ENCODE assay signal across 8 mouse cellular contexts in genomic region chr3:62603231-62604046, GRCm38 (mm10). TPM values are rescaled to one million over a fixed set of nuclear protein-coding genes. Genes with fewer than 3 reads are reported as not detected.
DNase-seq lines count a peak whose midpoint lies in the region; ATAC-seq and TF ChIP-seq lines count a peak whose summit lies in the region.

No protein-coding gene starts in this region.

- H3K36me3 ChIP-seq in E14TG2a.4 (ENCODE audit: insufficient read depth, low read length) = no peaks in the 10 kb centered on the region
- no peaks in the 10 kb centered on the region for H3K36me3 ChIP-seq in forebrain, embryonic 11.5 days (ENCODE audit: control insufficient read depth, insufficient read depth, low read length)
- no peaks in the 10 kb centered on the region for H3K36me3 ChIP-seq in neural tube, embryonic 13.5 days

- no peak overlapping the region for H3K27ac ChIP-seq in forebrain, embryonic 11.5 days (ENCODE audit: low read depth, low read length)
- H3K27ac ChIP-seq in neural tube, embryonic 13.5 days (replicated peaks) = no peak overlapping the region

- 2% methylated on average over 40 of the region's 40 CpGs for WGBS in forebrain, embryonic 11.5 days
- WGBS in neural tube, embryonic 13.5 days = under 1% methylated on average over 40 of the region's 40 CpGs

- H3K9ac ChIP-seq in forebrain, embryonic 11.5 days (ENCODE audit: low read length) = peak overlapping the region; percentile 37
- peak overlapping the region; percentile 72 for H3K9ac ChIP-seq in neural tube, embryonic 13.5 days

- peak overlapping the region; percentile 74 for H3K4me3 ChIP-seq in E14TG2a.4 (replicated peaks; ENCODE audit: low read length)
- H3K4me3 ChIP-seq in forebrain, embryonic 11.5 days (ENCODE audit: low read depth, low read length) = peak overlapping the region; percentile 43
- peak overlapping the region; percentile 54 for H3K4me3 ChIP-seq in neural tube, embryonic 13.5 days

- intact Hi-C loops in gastrocnemius, postnatal 14 days (cut with DNase I; ENCODE audit: low total_unique reads) = no loop called here
- intact Hi-C loops in left cerebral cortex, postnatal 4 days (cut with DNase I) = loop anchor here (2.0 kb wide), 1 partner anchor 65 kb away; no protein-coding TSS in a partner anchor

- peak; percentile 87 for ATAC-seq in forebrain, embryonic 11.5 days (replicated peaks; ENCODE audit: low FRiP score)
- peak; percentile 87 for ATAC-seq in neural tube, embryonic 13.5 days (ENCODE audit: low read depth)

- peak; percentile 4 for DNase-seq in gastrocnemius, postnatal 14 days
- no peak for DNase-seq in gastrocnemius, adult 8-10 months (ENCODE audit: low spot score in 2 of 2)
- DNase-seq in forebrain, embryonic 11.5 days (ENCODE audit: low spot score) = peak; percentile 68
- peak; percentile 53 for DNase-seq in left cerebral cortex, postnatal 4 days
- DNase-seq in thymus, adult 18-20 months = no peak
- no peak for DNase-seq in urinary bladder, adult 2 months (ENCODE audit: low spot score)

- peak overlapping the region; percentile 89 for H3K4me2 ChIP-seq in forebrain, embryonic 11.5 days (ENCODE audit: low read depth, low read length, severe bottlenecking)
- peak overlapping the region; percentile 86 for H3K4me2 ChIP-seq in neural tube, embryonic 13.5 days

- no peak for TF ChIP-seq CTCF in E14TG2a.4 (conservative IDR thresholded peaks at IDR 0.05; ENCODE audit: low read length)

- H3K4me1 ChIP-seq in E14TG2a.4 (replicated peaks; ENCODE audit: low read depth, low read length) = peaks cover 6% of the 10 kb centered on the region; the same call in 1 of the 2 replicates
- no peaks in the 10 kb centered on the region; the same call in 1 of the 2 replicates for H3K4me1 ChIP-seq in forebrain, embryonic 11.5 days (replicated peaks; ENCODE audit: control insufficient read depth, insufficient read depth, low read length)
- H3K4me1 ChIP-seq in neural tube, embryonic 13.5 days (replicated peaks) = peaks cover 14% of the 10 kb centered on the region; the same call in 1 of the 2 replicates

- H3K27me3 ChIP-seq in E14TG2a.4 (ENCODE audit: insufficient read depth, low read length) = peaks cover 36% of the 10 kb centered on the region
- H3K27me3 ChIP-seq in forebrain, embryonic 11.5 days (ENCODE audit: control insufficient read depth, insufficient read depth, low read length) = 0 out of 2 replicates have a peak, but pooled peaks cover 2% of the 10 kb centered on the region
- peaks cover 14% of the 10 kb centered on the region for H3K27me3 ChIP-seq in neural tube, embryonic 13.5 days

- H3K9me3 ChIP-seq in E14TG2a.4 (ENCODE audit: low read length) = no peaks in the 10 kb centered on the region
- no peaks in the 10 kb centered on the region for H3K9me3 ChIP-seq in forebrain, embryonic 11.5 days (ENCODE audit: control insufficient read depth, low read length)
- no peaks in the 10 kb centered on the region for H3K9me3 ChIP-seq in neural tube, embryonic 13.5 days

RNA-seq across cellular contexts. Expression of gene Gpr149, which starts 1.5 kb away (rescaled TPM):
- under 1 TPM in 1 of 2 experiments, not detected in 1; 0.04 TPM for total RNA-seq in gastrocnemius, postnatal 14 days (2021)
- not detected for total RNA-seq in gastrocnemius, adult 8-10 months (2022)
- polyA plus RNA-seq in forebrain, embryonic 11.5 days (2014; fragmentation: Nextera tagmentation; extraction: Ambion mirVana) = 0.12 and 0.27 TPM in 2 replicates
- 1 to 10 TPM; 4.6 to 5.1 TPM for total RNA-seq in left cerebral cortex, postnatal 4 days (2021)
- 2.3 and 2.8 TPM in 2 replicates for polyA plus RNA-seq in neural tube, embryonic 13.5 days (2015; fragmentation: Nextera tagmentation; extraction: Ambion mirVana)
- 0.03 TPM in 1 of 2 replicates, not detected in the other for polyA plus RNA-seq in urinary bladder, adult 2 months (2012; rRNA removed)

Comparison
In these comparisons a context has a peak if more than half of its experiments do, and no peak if none do; other contexts are left out.
1. DNase-seq: peak in gastrocnemius, postnatal 14 days (single experiment), forebrain, embryonic 11.5 days (single experiment) and left cerebral cortex, postnatal 4 days (single experiment); none in gastrocnemius, adult 8-10 months (0 of 2), thymus, adult 18-20 months (0 of 2) and urinary bladder, adult 2 months (single experiment).
2. RNA of gene Gpr149, which starts 1.5 kb away (total RNA-seq): 4.6 to 5.1 TPM in left cerebral cortex, postnatal 4 days; 0.04 TPM in gastrocnemius, postnatal 14 days and not detected in gastrocnemius, adult 8-10 months; every median in the first group is over 4 times any median in the second.
3. Peak in every context shown above with its lines, with median percentiles within 50 percentile points of each other: H3K4me3 ChIP-seq.